Mouse (Mus musculus) c-Kit-negative CD71-positive TER-119-positive erythroid progenitor cells, embryonic 14.5 days (primary cell): ENCODE data around the gene Opn1mw.
"Not testable (repeated sequence)": the region's sequence is repeated elsewhere in the genome, so short reads cannot be mapped to it uniquely, and the experiment has no call there.

Source experiments
- DNase-seq: peaks from one replicate; pipeline ENCODE4 v3.0.0-alpha.2; 2013; ENCODE audit warnings: low read depth, low spot score

The Opn1mw gene

DNA sequence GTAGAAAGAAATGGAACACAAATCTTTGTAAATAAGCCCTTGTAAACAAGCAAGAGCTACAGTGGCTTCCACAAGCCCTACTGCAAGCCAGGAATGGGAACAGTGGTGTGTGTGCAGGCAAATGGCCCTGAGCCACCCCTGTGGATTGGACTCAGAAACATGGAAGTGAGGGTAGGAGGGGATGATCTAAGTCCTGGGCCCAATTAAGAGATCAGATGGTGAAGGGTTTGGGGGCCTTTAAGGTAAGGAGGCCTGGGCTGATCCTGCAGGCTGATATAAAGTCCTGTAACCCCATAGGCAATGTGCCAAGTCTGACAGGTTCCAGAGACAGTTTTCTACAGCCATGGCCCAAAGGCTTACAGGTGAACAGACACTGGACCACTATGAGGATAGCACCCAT lies at the start of gene Opn1mw:
Gene Opn1mw (plus strand): TSS at position 301 of the 400 bp plus-strand sequence.
- DNase-seq: no peak

- DNase-seq: peak; percentile 8
Measured at GRCm38 (mm10) chrX:74084276-74084837, 42.9 kb upstream of the Opn1mw start.

GRCm38 (mm10) chrX:74084946-74085498 lies 42.2 kb upstream of the Opn1mw start:
- peak; percentile 58 for DNase-seq

DNA sequence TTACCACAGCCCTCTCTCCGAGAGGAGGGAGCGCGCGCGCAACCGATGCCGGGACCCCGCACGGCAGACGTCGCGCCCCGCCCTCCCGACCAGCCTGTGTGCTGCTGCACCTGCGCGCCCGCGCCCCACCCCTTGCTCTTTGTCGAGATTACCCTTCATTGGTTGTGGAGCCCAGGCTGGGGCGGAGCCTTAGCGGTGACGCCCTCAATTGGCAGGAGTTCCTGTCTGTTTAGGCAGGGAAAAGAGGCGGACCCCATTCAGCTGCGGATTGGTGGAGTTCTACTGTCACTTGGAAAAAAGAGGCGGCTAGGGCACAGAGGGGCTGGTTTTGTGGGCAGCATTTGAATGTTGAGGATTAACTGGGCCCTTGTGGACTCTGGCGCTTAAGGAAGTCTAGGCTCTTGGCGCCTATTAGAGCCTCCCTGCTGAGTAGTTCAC lies 41.6 kb upstream of the Opn1mw start:
- peak; percentile 86 for DNase-seq

- DNase-seq: no peak
Measured at GRCm38 (mm10) chrX:74095130-74095529, 32.1 kb upstream of the Opn1mw start.

DNA sequence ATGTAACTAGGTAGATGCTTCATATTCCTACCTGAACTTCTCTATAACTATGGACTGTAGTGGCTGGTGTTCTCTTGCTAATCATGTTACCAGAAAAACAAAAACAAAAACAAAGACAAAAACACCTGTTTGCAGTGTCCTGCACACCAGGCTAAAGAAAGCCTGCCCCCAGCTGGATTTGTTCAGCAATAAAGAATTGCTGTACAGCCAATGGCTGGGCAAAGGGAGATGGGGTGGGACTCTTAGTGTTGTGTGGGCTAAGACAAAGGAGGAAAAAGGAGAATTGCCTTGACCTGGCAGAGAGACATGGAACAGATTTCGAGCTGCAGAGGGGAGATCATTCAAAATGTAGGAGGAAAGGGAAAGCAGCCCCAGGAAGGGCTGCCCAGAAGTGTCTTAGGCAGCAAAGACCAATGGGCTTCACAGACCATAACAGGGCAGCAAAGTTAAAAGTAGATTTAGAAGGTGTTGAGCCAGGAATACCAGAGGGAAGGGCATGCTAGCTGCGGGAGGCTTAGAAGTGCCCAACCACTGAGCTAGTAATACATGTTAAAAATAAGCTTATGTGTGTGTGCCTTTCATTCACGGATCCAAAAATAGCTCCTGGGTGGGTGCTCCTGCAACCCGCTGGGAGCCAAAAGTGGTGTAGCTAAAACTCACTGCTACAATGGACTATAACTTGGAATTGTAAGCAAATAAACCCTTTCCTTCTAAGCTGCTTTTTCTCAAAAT lies 23.6 kb upstream of the Opn1mw start:
- DNase-seq: no peak

DNA sequence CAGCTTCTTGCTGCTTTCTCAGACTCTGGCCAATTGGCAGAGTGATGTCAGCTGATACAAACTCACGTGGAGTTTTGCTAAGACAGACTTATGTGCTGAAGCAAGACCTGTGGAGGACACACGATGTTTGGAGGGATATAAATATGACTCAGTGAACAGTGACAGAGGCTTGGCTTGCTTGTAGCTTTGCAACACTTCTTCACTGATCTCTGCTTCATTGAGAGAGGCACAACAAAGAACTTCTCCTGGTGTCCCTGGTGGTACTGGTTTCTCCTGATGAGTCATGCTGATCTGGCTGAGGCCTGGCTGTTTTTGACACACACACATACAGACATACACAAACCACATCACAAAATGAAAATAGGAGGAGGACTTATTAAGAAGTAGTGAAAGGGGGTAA lies 21.3 kb upstream of the Opn1mw start:
- no peak for DNase-seq

GRCm38 (mm10) chrX:74108747-74109146 lies 18.5 kb upstream of the Opn1mw start:
- no peak for DNase-seq

DNA sequence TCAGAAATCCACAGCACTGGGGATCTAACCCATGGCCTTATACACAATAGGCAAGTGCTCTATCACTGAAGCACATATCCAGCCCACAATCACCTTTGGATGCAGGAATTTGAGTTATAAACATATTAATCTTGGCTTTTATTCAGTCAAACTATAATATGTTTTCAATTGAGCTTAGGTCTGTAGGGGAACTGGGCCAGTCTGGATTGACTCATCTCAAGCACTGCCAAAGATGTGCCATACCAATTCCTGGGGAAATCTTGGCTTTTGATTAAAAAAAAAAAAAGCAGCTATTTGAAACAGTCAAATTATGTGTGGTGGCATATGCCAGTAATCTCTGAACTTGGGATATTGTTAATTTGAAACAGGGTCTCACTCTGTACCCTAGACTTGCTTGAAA lies 13.2 kb upstream of the Opn1mw start:
- no peak for DNase-seq

- DNase-seq: peak; percentile 13
Measured at GRCm38 (mm10) chrX:74115511-74115910, 11.8 kb upstream of the Opn1mw start.

- no peak for DNase-seq
Measured at GRCm38 (mm10) chrX:74124975-74125374, 2.3 kb upstream of the Opn1mw start.

DNA sequence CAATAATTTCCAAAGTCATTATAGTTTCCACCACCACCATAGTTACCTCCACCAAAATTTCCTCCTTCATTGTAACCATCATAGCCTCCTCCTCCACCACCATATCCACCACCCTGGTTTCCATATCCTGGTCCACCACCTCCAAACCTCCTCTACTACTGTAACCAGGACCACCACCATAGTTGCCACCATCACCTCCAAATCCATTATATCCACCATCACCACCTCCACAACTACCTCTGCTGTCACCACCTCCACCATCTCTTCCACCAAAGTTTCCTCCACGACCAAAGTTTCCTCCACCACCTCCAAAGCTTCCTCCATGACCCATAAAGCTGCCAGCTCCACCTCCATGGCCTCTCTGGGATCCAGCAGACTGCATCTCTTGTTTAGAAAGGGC lies 8.0 kb downstream of the Opn1mw start, which contains the start of gene Mecp2:
Gene Mecp2 (minus strand): TSS at position 101 of the 400 bp plus-strand sequence.
- not testable (repeated sequence) for DNase-seq

DNA sequence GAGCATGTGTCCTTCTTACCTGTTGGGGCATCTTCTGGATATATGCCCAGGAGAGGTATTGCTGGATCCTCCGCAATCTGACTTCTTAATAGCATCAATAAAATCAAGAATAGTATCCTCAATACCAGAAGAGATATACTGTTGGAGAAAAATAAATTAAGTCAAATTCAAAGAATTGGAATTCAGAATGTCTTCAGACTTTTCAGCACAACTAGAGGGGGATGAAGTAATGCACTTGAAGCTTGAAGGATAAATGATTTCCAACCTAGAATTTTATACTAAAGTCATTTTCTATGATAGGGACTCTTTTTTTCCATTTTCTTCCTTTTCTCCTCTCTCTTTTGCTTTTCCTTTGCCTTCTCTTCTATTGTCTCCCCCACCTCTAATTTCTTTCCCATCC lies 40.5 kb downstream of the Opn1mw start, which contains the start of gene Tex28:
Gene Tex28 (minus strand): TSS at position 101 of the 400 bp plus-strand sequence.
- no peak for DNase-seq

DNA sequence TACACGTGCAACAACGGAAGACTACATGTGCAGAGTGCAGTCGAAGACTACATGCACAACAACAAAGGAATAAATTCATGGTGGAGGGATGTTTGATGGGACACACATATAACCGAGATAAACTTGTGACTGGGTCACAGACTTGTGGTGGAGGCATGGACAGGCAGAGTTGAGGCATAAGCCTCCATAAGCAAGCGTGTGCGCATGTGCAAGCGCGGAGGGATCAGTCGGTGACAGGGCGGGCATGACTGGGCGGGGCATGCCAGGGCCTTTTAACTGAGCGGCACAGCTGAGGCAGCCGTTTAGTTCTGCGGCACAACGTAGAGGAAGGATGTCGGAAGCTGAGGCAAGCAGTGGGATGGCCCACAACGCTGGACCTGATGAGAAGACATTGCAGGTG lies 49.7 kb downstream of the Opn1mw start, which contains the start of gene Tktl1:
Gene Tktl1 (plus strand): TSS at position 301 of the 400 bp plus-strand sequence.
- no peak for DNase-seq
